Mouse (Mus musculus): ENCODE measurements around the gene Olfr323. TPM values are rescaled to one million over a fixed set of nuclear protein-coding genes. Genes with fewer than 3 reads are reported as not detected.
A peak's percentile ranks its signal among the peaks of the same experiment; 100 is the strongest.

Olfr323 gene
- polyA plus RNA-seq, 1 experiment from 2014 or later, result not detected

DNA sequence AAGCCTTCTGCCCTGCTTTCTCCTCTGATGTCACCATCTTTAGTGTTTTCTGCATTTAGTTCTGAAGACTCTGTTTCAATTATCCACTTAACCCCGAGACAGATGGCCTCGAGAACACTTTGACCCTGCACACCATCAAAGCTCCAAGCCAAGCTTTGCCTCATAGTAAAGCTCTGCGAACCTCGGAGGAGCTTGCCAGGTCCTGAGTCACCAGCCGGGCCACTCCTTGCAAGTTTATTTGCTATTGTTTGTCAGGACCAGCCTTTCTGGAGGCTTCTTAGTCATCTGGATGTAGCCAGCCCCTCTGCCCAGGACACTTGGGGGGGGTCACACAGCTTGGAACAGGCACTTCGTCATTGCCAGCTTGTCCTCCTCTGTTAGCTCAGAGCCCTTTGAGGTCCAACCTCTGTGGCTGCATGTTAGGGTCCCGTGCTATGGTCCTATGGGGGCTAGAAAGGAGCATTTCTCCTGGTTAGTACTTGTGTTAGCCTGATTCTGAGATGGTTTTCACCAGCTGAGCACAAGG lies 7.9 kb upstream of the Olfr323 start:
- H3K4me3 ChIP-seq (ENCODE audit: low read length), result no peak overlapping the region
- no peak overlapping the region for H3K9ac ChIP-seq (ENCODE audit: low read length)
- H3K27me3 ChIP-seq (ENCODE audit: control insufficient read depth, insufficient read depth, low read depth, low read length), result peaks cover 14% of the 10 kb centered on the region
- H3K4me1 ChIP-seq (replicated peaks; ENCODE audit: control insufficient read depth, insufficient read depth, low read length), result 0 out of 2 replicates have a peak, but pooled peaks cover 3% of the 10 kb centered on the region
- no peak overlapping the region for H3K4me2 ChIP-seq (ENCODE audit: low read depth, low read length)
- H3K27ac ChIP-seq (ENCODE audit: low read length), result no peak overlapping the region
- H3K36me3 ChIP-seq (ENCODE audit: control insufficient read depth, insufficient read depth, low read length), result no peaks in the 10 kb centered on the region
- ATAC-seq (ENCODE audit: low read depth), result no peak
- WGBS, result 46% methylated on average over 7 of the region's 7 CpGs
- no peaks in the 10 kb centered on the region for H3K9me3 ChIP-seq (ENCODE audit: control insufficient read depth, low read length)

DNA sequence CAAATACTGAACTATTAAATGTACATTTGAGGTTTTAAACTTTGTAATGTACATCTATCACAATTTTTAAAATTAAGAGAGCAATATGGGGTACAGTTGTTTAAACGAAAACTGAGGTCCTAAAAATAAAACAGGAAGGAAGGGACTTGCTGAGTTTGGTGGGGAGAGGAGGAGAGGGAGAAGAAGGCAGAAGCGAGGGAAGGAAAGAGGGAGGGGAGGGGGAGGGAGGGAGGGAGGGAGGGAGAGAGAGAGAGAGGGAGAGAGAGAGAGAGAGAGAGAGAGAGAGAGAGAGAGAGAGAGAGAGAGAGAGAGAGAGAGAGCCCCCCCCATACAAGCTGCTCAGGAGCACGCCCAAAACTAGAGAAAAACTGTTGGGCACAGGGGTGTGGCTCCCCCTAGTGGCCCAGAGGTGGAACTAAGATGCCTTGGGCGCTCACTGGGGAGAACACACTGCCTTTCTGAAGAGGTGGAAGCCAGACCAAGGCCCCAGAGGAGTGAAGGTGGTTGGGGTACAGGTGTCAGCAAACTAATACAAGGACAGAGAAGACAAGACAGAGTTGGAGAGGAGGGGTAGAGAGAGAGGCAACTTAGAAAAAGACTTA lies 6.2 kb upstream of the Olfr323 start:
- Histone ChIP-seq H3K27ac (ENCODE audit: low read length) (no peak overlapping the region), H3K4me3 (ENCODE audit: low read length) (no peak overlapping the region), H3K4me2 (ENCODE audit: low read depth, low read length) (no peak overlapping the region), H3K36me3 (ENCODE audit: control insufficient read depth, insufficient read depth, low read length) (no peaks in the 10 kb centered on the region), H3K9me3 (ENCODE audit: control insufficient read depth, low read length) (no peaks in the 10 kb centered on the region), H3K4me1 (replicated peaks; ENCODE audit: control insufficient read depth, insufficient read depth, low read length) (0 out of 2 replicates have a peak, but pooled peaks cover 3% of the 10 kb centered on the region), H3K9ac (ENCODE audit: low read length) (no peak overlapping the region), H3K27me3 (ENCODE audit: control insufficient read depth, insufficient read depth, low read depth, low read length) (peaks cover 11% of the 10 kb centered on the region)
- ATAC-seq (ENCODE audit: low read depth), result 0 out of 2 replicates have a peak, but pooled peaks have one; percentile 51
- WGBS, result 8% methylated on average over 3 of the region's 4 CpGs

DNA sequence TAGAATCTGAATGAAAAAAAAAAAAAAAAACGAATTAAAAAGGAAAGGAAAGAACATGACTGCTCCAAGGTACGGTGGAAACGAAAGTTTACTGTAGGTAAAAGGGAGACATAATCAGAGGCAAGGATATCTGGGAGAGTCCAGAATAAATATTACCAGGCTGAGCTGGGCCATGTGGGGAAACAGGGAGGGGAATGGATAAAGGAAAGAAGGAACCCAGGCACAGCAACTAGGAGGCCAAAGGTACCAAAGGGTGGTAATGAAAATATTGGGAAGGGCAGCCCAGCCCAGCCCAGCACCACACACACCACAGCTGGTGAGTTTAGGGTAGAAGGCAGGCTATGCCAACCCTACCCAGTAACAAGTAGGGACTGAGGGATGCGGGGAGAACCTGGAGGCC lies 4.6 kb upstream of the Olfr323 start:
- H3K27me3 ChIP-seq (ENCODE audit: control insufficient read depth, insufficient read depth, low read depth, low read length), result no peaks in the 10 kb centered on the region; the same call in 1 of the 2 replicates
- no peak for ATAC-seq (ENCODE audit: low read depth)
- H3K9ac ChIP-seq (ENCODE audit: low read length), result no peak overlapping the region
- no peaks in the 10 kb centered on the region for H3K9me3 ChIP-seq (ENCODE audit: control insufficient read depth, low read length)
- H3K27ac ChIP-seq (ENCODE audit: low read length), result no peak overlapping the region
- H3K4me3 ChIP-seq (ENCODE audit: low read length), result no peak overlapping the region
- H3K36me3 ChIP-seq (ENCODE audit: control insufficient read depth, insufficient read depth, low read length), result no peaks in the 10 kb centered on the region
- H3K4me1 ChIP-seq (replicated peaks; ENCODE audit: control insufficient read depth, insufficient read depth, low read length), result no peaks in the 10 kb centered on the region
- H3K4me2 ChIP-seq (ENCODE audit: low read depth, low read length), result no peak overlapping the region
- WGBS, result 54% methylated on average over 4 of the region's 4 CpGs

DNA sequence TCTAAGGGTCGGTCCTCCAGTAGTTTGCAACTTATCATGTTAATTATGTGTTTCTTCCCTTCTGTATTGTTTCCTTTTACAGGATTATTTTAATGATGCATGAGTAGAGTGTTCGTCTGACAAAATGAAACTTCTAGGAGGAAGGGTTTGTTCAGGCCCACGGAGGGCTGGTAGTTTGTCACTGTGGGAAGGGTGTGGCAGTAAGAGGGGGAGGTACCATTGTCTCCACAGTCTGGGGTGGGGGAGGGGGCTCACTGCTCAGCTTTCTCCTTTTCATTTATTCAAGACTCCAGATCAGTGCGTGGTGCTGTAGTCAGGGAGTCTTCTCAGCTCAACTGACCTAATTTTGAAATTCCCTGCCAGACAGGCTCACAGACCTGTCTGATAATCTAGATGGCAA lies 4.2 kb downstream of the Olfr323 start:
- H3K9ac ChIP-seq (ENCODE audit: low read length), result no peak overlapping the region
- no peaks in the 10 kb centered on the region for H3K9me3 ChIP-seq (ENCODE audit: control insufficient read depth, low read length)
- H3K4me2 ChIP-seq (ENCODE audit: low read depth, low read length), result no peak overlapping the region
- H3K4me1 ChIP-seq (replicated peaks; ENCODE audit: control insufficient read depth, insufficient read depth, low read length), result no peaks in the 10 kb centered on the region
- no peaks in the 10 kb centered on the region for H3K27me3 ChIP-seq (ENCODE audit: control insufficient read depth, insufficient read depth, low read depth, low read length)
- no peak overlapping the region for H3K4me3 ChIP-seq (ENCODE audit: low read length)
- 46% methylated on average over 4 of the region's 4 CpGs for WGBS
- no peak overlapping the region for H3K27ac ChIP-seq (ENCODE audit: low read length)
- no peaks in the 10 kb centered on the region for H3K36me3 ChIP-seq (ENCODE audit: control insufficient read depth, insufficient read depth, low read length)
- ATAC-seq (ENCODE audit: low read depth), result no peak

DNA sequence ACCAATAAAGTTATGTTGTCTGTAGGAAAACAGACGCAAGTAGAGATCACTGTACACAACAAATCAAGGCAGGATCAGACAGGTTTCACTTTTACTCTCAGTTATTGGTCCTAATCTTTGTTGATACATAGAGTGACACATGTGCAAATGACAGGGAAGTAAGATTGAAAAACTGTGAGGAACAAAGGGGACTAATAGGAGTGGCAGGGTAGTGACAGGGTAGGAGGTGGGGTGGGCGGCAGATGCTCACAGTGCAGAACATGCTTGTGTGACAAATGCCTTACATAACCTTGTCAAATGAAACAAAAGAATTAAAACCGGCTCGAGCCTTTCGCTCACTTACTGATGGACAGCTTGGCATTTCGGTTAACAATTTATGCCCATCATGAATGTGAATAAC lies 11.5 kb downstream of the Olfr323 start:
- Histone ChIP-seq H3K4me3 (ENCODE audit: low read length) (no peak overlapping the region), H3K9ac (ENCODE audit: low read length) (no peak overlapping the region), H3K36me3 (ENCODE audit: control insufficient read depth, insufficient read depth, low read length) (no peaks in the 10 kb centered on the region), H3K4me2 (ENCODE audit: low read depth, low read length) (no peak overlapping the region), H3K27ac (ENCODE audit: low read length) (no peak overlapping the region), H3K9me3 (ENCODE audit: control insufficient read depth, low read length) (no peaks in the 10 kb centered on the region), H3K27me3 (ENCODE audit: control insufficient read depth, insufficient read depth, low read depth, low read length) (no peaks in the 10 kb centered on the region), H3K4me1 (replicated peaks; ENCODE audit: control insufficient read depth, insufficient read depth, low read length) (no peaks in the 10 kb centered on the region)
- no peak for ATAC-seq (ENCODE audit: low read depth)
- WGBS, result 64% methylated on average over 6 of the region's 6 CpGs

DNA sequence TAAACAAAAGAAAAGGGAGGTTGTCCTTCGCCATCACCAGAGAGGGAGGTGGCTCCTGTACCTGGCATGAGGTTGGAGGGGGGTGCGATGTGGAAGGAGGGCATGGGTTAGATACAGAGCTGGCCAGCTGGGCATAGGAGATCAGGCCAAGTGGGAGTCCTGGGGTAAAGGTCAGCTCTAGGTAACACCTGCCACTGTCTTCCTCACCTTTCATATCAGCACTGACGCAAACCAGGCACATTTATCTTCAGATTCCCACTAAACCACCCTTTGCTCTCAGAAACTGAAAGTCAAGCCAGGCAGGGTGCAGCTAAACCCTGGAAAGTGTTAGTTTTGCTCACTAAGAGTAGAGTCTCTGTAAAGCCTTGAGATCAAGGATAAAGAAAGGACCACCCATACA lies 11.9 kb downstream of the Olfr323 start:
- Histone ChIP-seq H3K27me3 (ENCODE audit: control insufficient read depth, insufficient read depth, low read depth, low read length) (no peaks in the 10 kb centered on the region), H3K27ac (ENCODE audit: low read length) (no peak overlapping the region), H3K9me3 (ENCODE audit: control insufficient read depth, low read length) (no peaks in the 10 kb centered on the region), H3K9ac (ENCODE audit: low read length) (no peak overlapping the region), H3K36me3 (ENCODE audit: control insufficient read depth, insufficient read depth, low read length) (no peaks in the 10 kb centered on the region), H3K4me1 (replicated peaks; ENCODE audit: control insufficient read depth, insufficient read depth, low read length) (no peaks in the 10 kb centered on the region), H3K4me2 (ENCODE audit: low read depth, low read length) (no peak overlapping the region), H3K4me3 (ENCODE audit: low read length) (no peak overlapping the region)
- 43% methylated on average over 3 of the region's 3 CpGs for WGBS
- ATAC-seq (ENCODE audit: low read depth), result no peak

DNA sequence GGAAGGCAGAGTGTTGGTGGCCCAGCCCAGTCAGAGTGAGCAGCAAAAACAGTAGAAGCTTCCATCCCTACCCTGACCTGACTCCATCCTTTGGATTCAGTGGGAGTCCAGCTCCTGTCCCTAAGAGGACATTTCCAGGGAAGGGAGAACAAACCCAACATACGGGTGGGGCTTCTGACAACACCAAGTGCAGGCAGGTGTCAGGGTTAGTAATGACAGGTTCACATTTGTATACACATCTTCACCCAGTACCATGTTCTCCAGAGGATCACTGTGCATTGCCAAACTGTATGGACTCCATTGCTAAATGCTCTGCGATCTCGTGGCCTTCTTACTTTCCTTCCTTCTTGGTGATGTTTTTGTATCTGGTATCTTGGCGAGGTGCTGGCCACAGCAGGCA lies 14.3 kb downstream of the Olfr323 start, which contains the start of gene 2210407C18Rik:
TSS of gene 2210407C18Rik (minus strand) at position 101 of the 400 bp plus-strand sequence.
- H3K9ac ChIP-seq (ENCODE audit: low read length), result no peak within 1 kb of the TSS
- H3K27ac ChIP-seq (ENCODE audit: low read length), result no peak within 1 kb of the TSS
- H3K27me3 ChIP-seq (ENCODE audit: control insufficient read depth, insufficient read depth, low read depth, low read length), result no peaks in the 10 kb centered on the region
- ATAC-seq (ENCODE audit: low read depth), result no peak
- 86% methylated on average over 4 of the region's 4 CpGs for WGBS
- H3K4me1 ChIP-seq (replicated peaks; ENCODE audit: control insufficient read depth, insufficient read depth, low read length), result no peaks in the 10 kb centered on the region
- no peaks in the 10 kb centered on the region for H3K36me3 ChIP-seq (ENCODE audit: control insufficient read depth, insufficient read depth, low read length)
- H3K9me3 ChIP-seq (ENCODE audit: control insufficient read depth, low read length), result no peaks in the 10 kb centered on the region
- H3K4me2 ChIP-seq (ENCODE audit: low read depth, low read length), result no peak within 1 kb of the TSS
- no peak within 1 kb of the TSS for H3K4me3 ChIP-seq (ENCODE audit: low read length)

DNA sequence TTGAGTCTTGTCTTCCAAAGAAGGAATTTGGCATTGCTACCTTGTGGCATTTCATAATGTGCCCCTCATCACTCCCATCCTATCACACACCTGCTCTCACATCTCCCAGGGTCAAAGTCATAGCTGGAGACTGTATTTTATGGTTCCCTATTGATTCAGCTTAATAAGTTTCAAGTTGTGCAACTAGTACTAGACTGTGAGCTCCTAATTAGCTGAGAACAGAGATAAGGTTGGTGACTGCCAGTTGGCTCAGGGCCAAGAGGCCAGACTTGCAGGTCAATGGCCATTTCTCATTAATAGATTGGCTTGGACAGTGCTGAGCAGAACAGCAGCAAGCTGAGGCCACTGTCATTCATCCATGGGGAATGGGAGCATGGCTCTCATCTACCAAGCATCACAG lies 15.8 kb downstream of the Olfr323 start:
- Histone ChIP-seq H3K27ac (ENCODE audit: low read length) (no peak overlapping the region), H3K4me2 (ENCODE audit: low read depth, low read length) (no peak overlapping the region), H3K4me1 (replicated peaks; ENCODE audit: control insufficient read depth, insufficient read depth, low read length) (no peaks in the 10 kb centered on the region), H3K36me3 (ENCODE audit: control insufficient read depth, insufficient read depth, low read length) (no peaks in the 10 kb centered on the region), H3K9ac (ENCODE audit: low read length) (no peak overlapping the region), H3K9me3 (ENCODE audit: control insufficient read depth, low read length) (no peaks in the 10 kb centered on the region), H3K4me3 (ENCODE audit: low read length) (no peak overlapping the region), H3K27me3 (ENCODE audit: control insufficient read depth, insufficient read depth, low read depth, low read length) (no peaks in the 10 kb centered on the region)
- ATAC-seq (ENCODE audit: low read depth), result no peak; the same call in 1 of the 2 replicates

DNA sequence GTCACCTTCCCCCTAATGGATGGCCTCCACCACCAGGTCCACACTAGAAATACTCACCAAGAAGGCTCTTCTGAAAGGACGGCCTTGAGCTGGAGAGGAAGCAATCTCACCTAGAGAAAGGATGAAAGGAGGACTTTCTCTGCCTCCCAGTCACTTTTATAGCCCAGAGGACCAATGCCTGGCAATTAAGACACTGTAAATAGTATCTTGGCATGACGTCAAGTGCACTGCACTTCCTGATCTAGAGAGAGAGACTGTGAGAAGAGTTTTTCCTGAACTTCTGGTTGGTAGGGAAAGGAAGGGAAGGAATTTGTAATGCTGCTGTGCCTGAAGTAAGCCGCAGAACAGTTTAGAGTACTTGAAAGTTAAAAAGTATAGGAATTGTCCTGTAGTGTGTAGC lies 16.9 kb downstream of the Olfr323 start:
- no peaks in the 10 kb centered on the region for H3K9me3 ChIP-seq (ENCODE audit: control insufficient read depth, low read length)
- no peaks in the 10 kb centered on the region for H3K4me1 ChIP-seq (replicated peaks; ENCODE audit: control insufficient read depth, insufficient read depth, low read length)
- ATAC-seq (ENCODE audit: low read depth), result no peak; the same call in 1 of the 2 replicates
- no peaks in the 10 kb centered on the region for H3K27me3 ChIP-seq (ENCODE audit: control insufficient read depth, insufficient read depth, low read depth, low read length)
- H3K4me3 ChIP-seq (ENCODE audit: low read length), result no peak overlapping the region
- H3K27ac ChIP-seq (ENCODE audit: low read length), result no peak overlapping the region
- 37% methylated on average over 3 of the region's 3 CpGs for WGBS
- no peak overlapping the region for H3K4me2 ChIP-seq (ENCODE audit: low read depth, low read length)
- H3K36me3 ChIP-seq (ENCODE audit: control insufficient read depth, insufficient read depth, low read length), result no peaks in the 10 kb centered on the region
- no peak overlapping the region for H3K9ac ChIP-seq (ENCODE audit: low read length)
